In genomic region chr2:5927481-5927880, GRCm38 (mm10) we compare ENCODE assay signal across 20 mouse cellular contexts.
"Had no signal": no experiment of that assay in that cellular context is flagged by ENCODE, and none has a peak within 500 bp of the region (broad histone marks: within the 10 kb centered on the region; RNA-seq: fewer than 3 reads in every experiment).

No protein-coding gene starts in this region.

- H3K36me3 ChIP-seq: lung, embryonic 15.5 days; stomach, embryonic 15.5 days had no signal

- H3K9ac ChIP-seq: liver, embryonic 13.5 days; liver, embryonic 15.5 days; liver, postnatal 0 days; lung, embryonic 15.5 days; midbrain, embryonic 13.5 days; midbrain, embryonic 15.5 days; neural tube, embryonic 12.5 days; stomach, embryonic 15.5 days had no signal

- H3K27me3 ChIP-seq: liver, embryonic 13.5 days; liver, embryonic 15.5 days; lung, embryonic 15.5 days; midbrain, embryonic 13.5 days; midbrain, embryonic 15.5 days; neural tube, embryonic 12.5 days; stomach, embryonic 15.5 days had no signal

- DNase-seq: liver, embryonic 13.5 days; liver, postnatal 0 days; lung, adult 2 months; lung, postnatal 14 days; lung, postnatal 36 days; right cerebral cortex, postnatal 14 days; thymus, adult 2 months; thymus, postnatal 25 days; thymus, postnatal 4 days had no signal

- H3K9me3 ChIP-seq: liver, embryonic 13.5 days; liver, embryonic 15.5 days; lung, embryonic 15.5 days; megakaryocyte, embryonic 14.5 days; midbrain, embryonic 13.5 days; midbrain, embryonic 15.5 days; neural tube, embryonic 12.5 days; stomach, embryonic 15.5 days had no signal

- H3K4me1 ChIP-seq: liver, embryonic 13.5 days; liver, embryonic 15.5 days; lung, embryonic 15.5 days; midbrain, embryonic 13.5 days; midbrain, embryonic 15.5 days; neural tube, embryonic 12.5 days; stomach, embryonic 15.5 days had no signal

- H3K4me2 ChIP-seq: liver, embryonic 13.5 days; liver, embryonic 15.5 days; lung, embryonic 15.5 days; midbrain, embryonic 11.5 days; midbrain, embryonic 13.5 days; midbrain, embryonic 15.5 days; neural tube, embryonic 12.5 days; stomach, embryonic 15.5 days had no signal

- H3K27ac ChIP-seq: liver, embryonic 13.5 days; liver, embryonic 15.5 days; lung, embryonic 15.5 days; macrophage; midbrain, embryonic 13.5 days; midbrain, embryonic 15.5 days; neural tube, embryonic 12.5 days; stomach, embryonic 15.5 days; stomach, postnatal 0 days had no signal

- H3K4me3 ChIP-seq: liver, embryonic 13.5 days; liver, embryonic 15.5 days; lung, embryonic 15.5 days; megakaryocyte, embryonic 14.5 days; midbrain, embryonic 13.5 days; midbrain, embryonic 15.5 days; neural tube, embryonic 12.5 days; stomach, embryonic 15.5 days had no signal

- ATAC-seq: liver, postnatal 0 days; lung, postnatal 0 days; midbrain, embryonic 13.5 days; midbrain, embryonic 15.5 days had no signal
